Mouse (Mus musculus) pancreas, adult 10 weeks (tissue): ENCODE measurements around the gene Duxbl1. TPM values are rescaled to one million over a fixed set of nuclear protein-coding genes. Genes with fewer than 3 reads are reported as not detected.

Experiments used
- polyA plus RNA-seq: library from polyadenylated mRNA; stranded (reverse); fragments of 350-450 nt; fragmentation: Illumina TruSeq; extraction: RNeasy Lipid Tissue Mini Kit (QIAGEN cat#74804); gene quantifications from one replicate; pipeline ENCODE4 v1.2.3, GENCODE M21; 2015; ENCODE audit warnings: low read depth, low replicate concordance; ENCODE audit not compliant: insufficient read depth

Gene Duxbl1
- 0.48 TPM for polyA plus RNA-seq

GRCm38 (mm10) chr14:25978371-25979241, at the start of gene Duxbl1:
Gene Duxbl1, plus strand, starts transcription at chr14:25978577.

DNA sequence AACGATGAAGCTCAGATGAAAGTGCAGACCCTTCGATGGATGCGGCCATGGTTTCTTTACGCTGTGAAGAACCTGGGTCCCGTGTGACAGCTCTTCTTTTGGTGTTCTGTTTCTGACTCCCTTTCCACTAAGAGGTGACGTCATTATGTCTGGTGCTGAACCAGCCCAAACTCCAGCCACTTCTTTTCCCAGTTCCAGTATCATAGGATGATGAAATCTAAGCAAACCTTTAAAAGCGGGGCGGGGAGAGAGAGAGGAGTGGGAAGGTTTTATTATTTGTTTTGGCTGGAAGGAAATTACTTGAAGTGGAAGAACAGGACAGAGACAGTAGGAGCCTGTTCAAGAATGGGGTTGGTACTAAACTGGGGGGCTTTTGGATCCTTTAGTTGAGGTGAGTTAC, 40.4 kb upstream of the Duxbl1 start, which contains the start of gene Cphx1:
Cphx1 (plus strand) TSS at position 301 of the 400 bp plus-strand sequence.

Other genes with a start within 250 kb of the Duxbl1 start
- gene Zcchc24, start 209.5 kb upstream of the Duxbl1 start, polyA plus RNA-seq = 9.1 TPM
- gene Anxa11, start 136.4 kb upstream of the Duxbl1 start, polyA plus RNA-seq = 14.4 TPM
- gene Plac9a, start 75.5 kb upstream of the Duxbl1 start, polyA plus RNA-seq = 22.3 TPM
- gene Tmem254a, start 50.9 kb upstream of the Duxbl1 start, polyA plus RNA-seq = 4.4 TPM
- gene Cphx1, start 40.3 kb upstream of the Duxbl1 start, polyA plus RNA-seq = not detected
- gene Gm9780, start 64.1 kb downstream of the Duxbl1 start, polyA plus RNA-seq = 26.8 TPM
- gene Tmem254c, start 88.8 kb downstream of the Duxbl1 start, polyA plus RNA-seq = 5.8 TPM
- not detected for gene Cphx2, start 102.9 kb downstream of the Duxbl1 start, polyA plus RNA-seq
- gene Cphx3, start 103.7 kb downstream of the Duxbl1 start, polyA plus RNA-seq = 1.8 TPM
- not detected for gene Duxbl2, start 139.8 kb downstream of the Duxbl1 start, polyA plus RNA-seq
- 89.9 TPM for gene Plac9b, start 203.9 kb downstream of the Duxbl1 start, polyA plus RNA-seq
- 7.0 TPM for gene Tmem254b, start 228.5 kb downstream of the Duxbl1 start, polyA plus RNA-seq